Mouse (Mus musculus) CH12.LX (cell line): Measurements from ENCODE around the gene Astn2. TPM values are rescaled to one million over a fixed set of nuclear protein-coding genes. Genes with fewer than 3 reads are reported as not detected.

ENCODE experiments used
- DNase-seq: peaks from one replicate; pipeline ENCODE4 v3.0.0-alpha.2; 2013; ENCODE audit errors: extremely low read depth
- H3K27ac ChIP-seq: 2 replicates; pipeline ENCODE4 v1.5.1; 2012; ENCODE audit warnings: low read depth, mild to moderate bottlenecking, control low read depth, moderate library complexity; ENCODE audit not compliant: insufficient read depth
- H3K27me3 ChIP-seq: replicated peaks from 2 replicates; pipeline ENCODE3; 2012; ENCODE audit warnings: inconsistent platforms
- H3K36me3 ChIP-seq, 2 experiments: replicated peaks in 1 of 2; 2 replicates each; pipeline versions ENCODE3 to v1.6.1; 2012; ENCODE audit warnings: inconsistent platforms in 1 of 2, low read length in 1 of 2, mild to moderate bottlenecking in 1 of 2, mixed read lengths in 1 of 2, moderate library complexity in 1 of 2; ENCODE audit not compliant: control insufficient read depth in 1 of 2, insufficient read depth in 1 of 2
- H3K4me1 ChIP-seq, 2 experiments: 2 replicates each; pipeline ENCODE4 v1.6.1; 2012; ENCODE audit warnings: inconsistent platforms in 1 of 2, moderate library complexity in 1 of 2; ENCODE audit not compliant: insufficient read depth in 2 of 2, control insufficient read depth in 1 of 2
- H3K4me2 ChIP-seq: 2 replicates; pipeline ENCODE4 v1.6.1; 2012; ENCODE audit warnings: low read depth, mild to moderate bottlenecking, control low read depth; ENCODE audit not compliant: poor library complexity, insufficient read depth, severe bottlenecking
- H3K4me3 ChIP-seq, 3 experiments: fragments of 150-350 bp in 1 of 3; sonication (generic) in 1 of 3; replicated peaks in 1 of 3; 2 replicates each; pipeline versions ENCODE3 to v1.5.1; 2011 to 2012; ENCODE audit warnings: low read depth in 2 of 3, low read length in 2 of 3, mild to moderate bottlenecking in 2 of 3, moderate library complexity in 2 of 3, control low read depth in 1 of 3, improper control_type of control experiment in 1 of 3, inconsistent platforms in 1 of 3, mixed read lengths in 1 of 3; ENCODE audit not compliant: poor library complexity in 1 of 3
- H3K79me2 ChIP-seq: replicated peaks from 2 replicates; pipeline ENCODE4 v1.6.1; 2012; ENCODE audit warnings: mild to moderate bottlenecking, moderate library complexity; ENCODE audit not compliant: control insufficient read depth, poor library complexity, insufficient read depth, severe bottlenecking; ENCODE audit errors: extremely low read depth
- H3K9ac ChIP-seq: 2 replicates; pipeline ENCODE4 v1.6.1; 2012; ENCODE audit warnings: low read depth, mild to moderate bottlenecking, control low read depth, moderate library complexity; ENCODE audit not compliant: insufficient read depth
- H3K9me3 ChIP-seq: replicated peaks from 2 replicates; pipeline ENCODE3; 2012; ENCODE audit warnings: low read length, inconsistent platforms, mixed read lengths
- BHLHE40 ChIP-seq: IDR thresholded peaks from 2 replicates; pipeline ENCODE4 v1.6.1; 2011; ENCODE audit warnings: mild to moderate bottlenecking, low read depth, low read length, improper control_type of control experiment
- CHD1 ChIP-seq: IDR thresholded peaks from 2 replicates; pipeline ENCODE4 v1.6.1; 2012; ENCODE audit warnings: low read depth, low read length, improper control_type of control experiment, inconsistent platforms
- CTCF ChIP-seq, 2 experiments: IDR thresholded peaks in 1 of 2; conservative IDR thresholded peaks in 1 of 2; 2 replicates each; pipeline ENCODE4 v1.5.1; 2011 to 2012; ENCODE audit warnings: low read depth in 2 of 2, low read length in 2 of 2, improper control_type of control experiment in 1 of 2, inconsistent platforms in 1 of 2, mild to moderate bottlenecking in 1 of 2, moderate library complexity in 1 of 2
- E2F4 ChIP-seq: IDR thresholded peaks from 2 replicates; pipeline ENCODE4 v1.6.1; 2011; ENCODE audit warnings: low read depth, low read length, improper control_type of control experiment; ENCODE audit not compliant: insufficient replicate concordance
- EP300 ChIP-seq: IDR thresholded peaks from 2 replicates; pipeline ENCODE4 v1.6.1; 2011; ENCODE audit warnings: low read length, improper control_type of control experiment
- IRF4 ChIP-seq: IDR thresholded peaks from 2 replicates; pipeline ENCODE4 v1.6.1; 2014; ENCODE audit warnings: low read depth, mild to moderate bottlenecking, inconsistent platforms, low read length, improper control_type of control experiment
- JUN ChIP-seq: IDR thresholded peaks from 2 replicates; pipeline ENCODE4 v1.6.1; 2011; ENCODE audit warnings: low read depth, mild to moderate bottlenecking, low read length, improper control_type of control experiment, moderate library complexity; ENCODE audit not compliant: insufficient read depth
- JUND ChIP-seq: conservative IDR thresholded peaks from 2 replicates; pipeline ENCODE4 v1.6.1; 2011; ENCODE audit warnings: low read depth, low read length, improper control_type of control experiment
- KAT2A ChIP-seq: IDR thresholded peaks from 2 replicates; pipeline ENCODE4 v1.6.1; 2012; ENCODE audit warnings: low read length, improper control_type of control experiment, inconsistent platforms; ENCODE audit not compliant: insufficient replicate concordance
- MAFK ChIP-seq: IDR thresholded peaks from 2 replicates; pipeline ENCODE4 v1.6.1; 2011; ENCODE audit warnings: low read length, improper control_type of control experiment; ENCODE audit not compliant: insufficient replicate concordance
- MAZ ChIP-seq: IDR thresholded peaks from 2 replicates; pipeline ENCODE4 v1.6.1; 2012; ENCODE audit warnings: low read depth, mild to moderate bottlenecking, inconsistent platforms, low read length, improper control_type of control experiment, moderate library complexity
- MEF2A ChIP-seq: IDR thresholded peaks from 2 replicates; pipeline ENCODE4 v1.6.1; 2014; ENCODE audit warnings: low read depth, mild to moderate bottlenecking, inconsistent platforms, low read length, improper control_type of control experiment, borderline replicate concordance
- MYC ChIP-seq: IDR thresholded peaks from 2 replicates; pipeline ENCODE4 v1.6.1; 2011; ENCODE audit warnings: low read depth, mild to moderate bottlenecking, improper control_type of control experiment, low read length
- NELFE ChIP-seq: IDR thresholded peaks from 2 replicates; pipeline ENCODE4 v1.6.1; 2011; ENCODE audit warnings: low read depth, low read length, improper control_type of control experiment
- NRF1 ChIP-seq: IDR thresholded peaks from 2 replicates; pipeline ENCODE4 v1.6.1; 2014; ENCODE audit warnings: low read depth, mild to moderate bottlenecking, inconsistent platforms, low read length, improper control_type of control experiment, moderate library complexity
- PAX5 ChIP-seq: IDR thresholded peaks from 2 replicates; pipeline ENCODE4 v1.6.1; 2012; ENCODE audit warnings: low read length, inconsistent platforms, mixed read lengths
- POLR2A ChIP-seq: IDR thresholded peaks from 2 replicates; pipeline ENCODE4 v1.6.1; 2011; ENCODE audit warnings: low read depth, mild to moderate bottlenecking, improper control_type of control experiment, low read length
- RCOR1 ChIP-seq: conservative IDR thresholded peaks from 2 replicates; pipeline ENCODE4 v1.6.1; 2012; ENCODE audit warnings: low read depth, mild to moderate bottlenecking, inconsistent platforms, low read length, improper control_type of control experiment
- SIN3A ChIP-seq: IDR thresholded peaks from 2 replicates; pipeline ENCODE4 v1.6.1; 2012; ENCODE audit warnings: low read length, improper control_type of control experiment, inconsistent platforms
- TCF12 ChIP-seq: IDR thresholded peaks from 2 replicates; pipeline ENCODE4 v1.6.1; 2014; ENCODE audit warnings: low read depth, mild to moderate bottlenecking, inconsistent platforms, low read length, improper control_type of control experiment
- UBTF ChIP-seq: IDR thresholded peaks from 2 replicates; pipeline ENCODE4 v1.6.1; 2012; ENCODE audit warnings: low read depth, mild to moderate bottlenecking, inconsistent platforms, low read length, improper control_type of control experiment, moderate library complexity
- USF2 ChIP-seq: conservative IDR thresholded peaks from 2 replicates; pipeline ENCODE4 v1.6.1; 2011; ENCODE audit warnings: low read depth, low read length, improper control_type of control experiment
- ZKSCAN1 ChIP-seq: IDR thresholded peaks from 2 replicates; pipeline ENCODE4 v1.6.1; 2012; ENCODE audit warnings: low read depth, inconsistent platforms, low read length, improper control_type of control experiment, borderline replicate concordance
- ZMIZ1 ChIP-seq: IDR thresholded peaks from 2 replicates; pipeline ENCODE4 v1.6.1; 2012; ENCODE audit warnings: low read depth, mild to moderate bottlenecking, inconsistent platforms, low read length, improper control_type of control experiment
- ZNF384 ChIP-seq: IDR thresholded peaks from 2 replicates; pipeline ENCODE4 v1.6.1; 2012; ENCODE audit warnings: low read depth, low read length, improper control_type of control experiment, inconsistent platforms
- dilution Hi-C: fragments of 300-500 bp; cut with MboI; formaldehyde crosslinking; loops from 2 replicates; pipeline ENCODE4 v1.14.3; 2020; ENCODE audit warnings: low sequenced_read_pairs; ENCODE audit not compliant: extremely low pct_unique_long_range_greater_than_20kb, extremely low pct_ligation_motif_present
- in situ Hi-C: fragments of 300-500 bp; cut with MboI; formaldehyde crosslinking; loops from 3 replicates; pipeline ENCODE4 v1.14.3; 2019; ENCODE audit warnings: low sequenced_read_pairs, low pct_ligation_motif_present, low pct_unique_long_range_greater_than_20kb, mixed read lengths
- polyA plus RNA-seq: library from polyadenylated mRNA; unstranded; fragments of >175 nt; gene quantifications from 2 replicates; pipeline ENCODE4 v1.2.1, GENCODE M21; 2012; ENCODE audit warnings: low read depth; ENCODE audit not compliant: insufficient read length
- total RNA-seq, 2 experiments: library from RNA; depleted of rRNA; stranded (reverse); fragments of 300-350 nt in 1 of 2; fragments of >200 nt in 1 of 2; gene quantifications; 2 replicates each; pipeline ENCODE4 v1.2.3; 2012 to 2014

The Astn2 gene
- total and polyA plus RNA-seq, 3 experiments, result not detected

GRCm38 (mm10) chr4:65744788-65745187 lies 659.6 kb downstream of the Astn2 start:
- H3K27ac ChIP-seq, result no peak overlapping the region
- H3K79me2 ChIP-seq, result no peaks in the 10 kb centered on the region
- dilution Hi-C loops, result no loop called here
- no peak overlapping the region for H3K9ac ChIP-seq
- no peak overlapping the region for H3K4me3 ChIP-seq
- no peak for DNase-seq
- in situ Hi-C loops, result no loop called here
- no peaks in the 10 kb centered on the region for H3K4me1 ChIP-seq
- TF ChIP-seq E2F4 (no peak), PAX5 (no peak), BHLHE40 (no peak), UBTF (no peak), SIN3A (no peak), NELFE (no peak), MEF2A (no peak), EP300 (no peak), JUN (no peak), RCOR1 (no peak), IRF4 (no peak), TCF12 (no peak), ZMIZ1 (no peak), JUND (no peak), USF2 (no peak), POLR2A (no peak), CHD1 (no peak), ZNF384 (no peak), ZKSCAN1 (no peak), MYC (no peak)
- no peaks in the 10 kb centered on the region for H3K27me3 ChIP-seq
- H3K36me3 ChIP-seq, result no peaks in the 10 kb centered on the region
- H3K4me2 ChIP-seq, result no peak overlapping the region
- H3K9me3 ChIP-seq, result peaks cover 61% of the 10 kb centered on the region

- no peak overlapping the region for H3K27ac ChIP-seq
- in situ Hi-C loops, result no loop called here
- H3K4me3 ChIP-seq, result no peak overlapping the region
- dilution Hi-C loops, result no loop called here
- no peaks in the 10 kb centered on the region for H3K4me1 ChIP-seq
- DNase-seq, result no peak
- no peak for TF ChIP-seq ZKSCAN1
- no peak for TF ChIP-seq KAT2A
- TF ChIP-seq MAZ, result no peak
- no peak for TF ChIP-seq BHLHE40
- TF ChIP-seq NRF1, result no peak
- no peak for TF ChIP-seq POLR2A
- no peak for TF ChIP-seq CTCF (conservative IDR thresholded peaks at IDR 0.05 in 1 of 2, IDR thresholded peaks at IDR 0.05 in 1 of 2; ENCODE audit: low read depth in 2 of 2, low read length in 2 of 2)
- no peak for TF ChIP-seq UBTF
- TF ChIP-seq MAFK, result no peak
- TF ChIP-seq NELFE, result no peak
- H3K9ac ChIP-seq, result no peak overlapping the region
- peaks cover 62% of the 10 kb centered on the region for H3K9me3 ChIP-seq
- no peaks in the 10 kb centered on the region for H3K27me3 ChIP-seq
- no peaks in the 10 kb centered on the region for H3K36me3 ChIP-seq
- no peaks in the 10 kb centered on the region for H3K79me2 ChIP-seq
- H3K4me2 ChIP-seq, result no peak overlapping the region
Measured at GRCm38 (mm10) chr4:65744088-65744610, 660.3 kb downstream of the Astn2 start.
